Mouse (Mus musculus) kidney, embryonic 14.5 days (tissue): ENCODE measurements around the gene Gsx1. TPM values are rescaled to one million over a fixed set of nuclear protein-coding genes. Genes with fewer than 3 reads are reported as not detected.

Source experiments
- polyA plus RNA-seq: library from polyadenylated mRNA; unstranded; fragments of >200 nt; fragmentation: Nextera tagmentation; extraction: Ambion mirVana; gene quantifications from 2 replicates; pipeline ENCODE4 v1.2.1, GENCODE M21; 2014

The Gsx1 gene
- polyA plus RNA-seq, 1 experiment from 2014 or later, result not detected

Other genes with a start within 250 kb of the Gsx1 start
- gene Gtf3a, start 240.0 kb upstream of the Gsx1 start, polyA plus RNA-seq, result 137 and 140 TPM in 2 replicates
- 21.1 and 24.3 TPM in 2 replicates for gene Mtif3, start 224.9 kb upstream of the Gsx1 start, polyA plus RNA-seq
- gene Lnx2, start 112.1 kb upstream of the Gsx1 start, polyA plus RNA-seq, result 10.8 and 14.4 TPM in 2 replicates
- gene Polr1d, start 111.6 kb upstream of the Gsx1 start, polyA plus RNA-seq, result 146 and 173 TPM in 2 replicates
- 0.19 TPM in 1 of 2 replicates, not detected in the other for gene Pdx1, start 81.3 kb downstream of the Gsx1 start, polyA plus RNA-seq
- not detected in 2 replicates for gene Cdx2, start 118.6 kb downstream of the Gsx1 start, polyA plus RNA-seq
- gene Urad, start 133.7 kb downstream of the Gsx1 start, polyA plus RNA-seq, result not detected in 2 replicates
- not detected in 2 replicates for gene Flt3, start 211.8 kb downstream of the Gsx1 start, polyA plus RNA-seq
- 88.9 and 102 TPM in 2 replicates for gene Pan3, start 241.5 kb downstream of the Gsx1 start, polyA plus RNA-seq